Mouse (Mus musculus): ENCODE data around the gene Crybg2. TPM values are rescaled to one million over a fixed set of nuclear protein-coding genes. Genes with fewer than 3 reads are reported as not detected.

Crybg2 gene
- polyA plus RNA-seq, 1 experiment: 19.2 TPM

DNA sequence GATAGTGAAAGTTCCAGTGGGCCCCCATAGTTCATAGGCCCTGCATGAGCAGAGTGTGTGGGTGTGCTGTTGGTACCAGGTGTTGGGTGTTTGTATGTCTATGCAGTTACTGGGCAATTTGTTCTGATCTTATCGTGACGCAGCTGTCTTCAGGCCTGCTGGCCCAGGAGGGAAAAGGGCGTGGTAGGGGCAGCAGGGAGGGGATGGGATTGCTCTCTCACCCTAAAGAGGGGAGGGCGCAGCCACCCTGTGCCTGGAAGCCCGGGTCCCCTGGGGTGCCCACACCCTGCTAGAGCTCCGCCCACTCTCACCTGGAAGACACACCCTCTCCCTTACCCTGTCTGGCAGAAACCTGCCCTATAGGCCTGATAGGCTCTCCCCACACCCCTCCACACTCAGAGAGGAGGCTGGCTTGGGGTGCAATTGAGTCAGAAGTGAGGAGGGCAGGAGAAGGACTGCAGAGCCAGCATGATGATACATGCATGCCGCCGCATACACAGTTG lies 1.4 kb downstream of the Crybg2 start:
- no peaks in the 10 kb centered on the region for H3K9me3 ChIP-seq (replicated peaks; ENCODE audit: control insufficient read depth, insufficient read depth, low read length, poor library complexity, severe bottlenecking)
- TF ChIP-seq POLR2A (IDR thresholded peaks at IDR 0.05; ENCODE audit: insufficient read depth, low read length) (no peak), EP300 (IDR thresholded peaks at IDR 0.05; ENCODE audit: insufficient read depth, low read depth, low read length) (peak; percentile 78)
- no peak overlapping the region for H3K9ac ChIP-seq (ENCODE audit: low read depth, poor library complexity, severe bottlenecking)
- H3K27ac ChIP-seq (ENCODE audit: insufficient read depth, low read length): peak overlapping the region; percentile 52
- no peaks in the 10 kb centered on the region for H3K27me3 ChIP-seq (ENCODE audit: control insufficient read depth, insufficient read depth, low read length, poor library complexity, severe bottlenecking)
- H3K4me3 ChIP-seq (ENCODE audit: low read depth, low read length): peak overlapping the region; percentile 14
- H3K36me3 ChIP-seq (ENCODE audit: control insufficient read depth, insufficient read depth, low read length, poor library complexity, severe bottlenecking): no peaks in the 10 kb centered on the region
- peaks cover 13% of the 10 kb centered on the region for H3K4me1 ChIP-seq (ENCODE audit: control insufficient read depth, insufficient read depth, low read length)

DNA sequence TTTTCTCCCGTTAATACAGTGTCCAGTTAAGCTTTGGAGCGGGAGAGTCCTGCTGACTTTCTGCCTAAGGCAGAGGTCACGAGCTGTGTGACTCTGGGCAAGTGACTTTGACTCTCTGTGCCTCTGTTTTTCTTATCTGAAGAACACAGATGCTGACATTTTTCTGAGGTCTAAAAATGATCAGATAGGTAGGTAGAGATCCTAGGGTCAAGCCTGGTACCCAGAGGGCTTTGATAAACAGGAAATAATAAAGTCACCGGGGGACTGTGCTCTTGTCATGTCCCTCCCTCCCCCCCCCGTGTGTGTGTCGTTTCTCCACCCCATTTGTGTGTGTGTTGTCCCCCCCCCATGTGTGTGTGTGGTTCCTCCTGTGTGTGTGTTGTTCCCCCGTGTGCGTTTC lies 1.9 kb downstream of the Crybg2 start:
- Histone ChIP-seq H3K36me3 (ENCODE audit: control insufficient read depth, insufficient read depth, low read length, poor library complexity, severe bottlenecking) (no peaks in the 10 kb centered on the region), H3K4me1 (ENCODE audit: control insufficient read depth, insufficient read depth, low read length) (peaks cover 11% of the 10 kb centered on the region), H3K9ac (ENCODE audit: low read depth, poor library complexity, severe bottlenecking) (no peak overlapping the region), H3K9me3 (replicated peaks; ENCODE audit: control insufficient read depth, insufficient read depth, low read length, poor library complexity, severe bottlenecking) (no peaks in the 10 kb centered on the region), H3K27ac (ENCODE audit: insufficient read depth, low read length) (0 out of 2 replicates have a peak overlapping the region, but pooled peaks have one; percentile 11), H3K27me3 (ENCODE audit: control insufficient read depth, insufficient read depth, low read length, poor library complexity, severe bottlenecking) (no peaks in the 10 kb centered on the region), H3K4me3 (ENCODE audit: low read depth, low read length) (no peak overlapping the region)
- TF ChIP-seq EP300 (IDR thresholded peaks at IDR 0.05; ENCODE audit: insufficient read depth, low read depth, low read length) (no peak), CTCF (IDR thresholded peaks at IDR 0.05; ENCODE audit: low read depth, low read length) (no peak), POLR2A (IDR thresholded peaks at IDR 0.05; ENCODE audit: insufficient read depth, low read length) (no peak)

DNA sequence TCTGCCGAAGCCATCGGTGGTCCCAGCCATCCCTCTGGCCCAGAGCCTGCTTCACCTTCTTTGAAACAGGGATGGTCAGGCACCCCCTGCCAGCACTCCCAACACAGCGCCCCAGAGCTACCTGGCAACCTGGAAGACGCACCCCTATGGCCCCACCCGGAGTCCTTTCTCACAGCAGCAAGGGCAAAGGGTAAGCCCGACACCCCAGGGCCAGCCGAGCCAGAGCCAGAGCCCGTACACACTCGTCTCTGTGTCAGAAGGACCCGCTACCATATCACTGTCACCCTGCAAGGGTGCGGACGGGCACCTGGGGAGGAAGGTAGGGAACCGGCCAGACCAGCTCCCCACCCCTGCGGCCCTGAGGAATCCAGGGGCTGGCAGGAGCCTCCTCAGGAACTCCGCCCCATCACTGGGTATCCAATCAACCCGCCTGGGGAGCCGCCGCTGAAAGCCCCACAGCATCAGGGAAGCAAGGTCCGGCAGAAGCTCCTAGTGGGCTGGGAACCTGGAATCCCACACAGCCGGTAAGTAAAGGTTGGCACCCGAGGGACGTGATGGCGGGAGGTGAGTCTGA lies 4.9 kb downstream of the Crybg2 start:
- Histone ChIP-seq H3K9me3 (replicated peaks; ENCODE audit: control insufficient read depth, insufficient read depth, low read length, poor library complexity, severe bottlenecking) (no peaks in the 10 kb centered on the region), H3K4me1 (ENCODE audit: control insufficient read depth, insufficient read depth, low read length) (peaks cover 21% of the 10 kb centered on the region), H3K9ac (ENCODE audit: low read depth, poor library complexity, severe bottlenecking) (peak overlapping the region; percentile 19; the same call in 1 of the 2 replicates), H3K27ac (ENCODE audit: insufficient read depth, low read length) (no peak overlapping the region), H3K27me3 (ENCODE audit: control insufficient read depth, insufficient read depth, low read length, poor library complexity, severe bottlenecking) (no peaks in the 10 kb centered on the region), H3K4me3 (ENCODE audit: low read depth, low read length) (peak overlapping the region; percentile 40), H3K36me3 (ENCODE audit: control insufficient read depth, insufficient read depth, low read length, poor library complexity, severe bottlenecking) (no peaks in the 10 kb centered on the region)
- TF ChIP-seq CTCF (IDR thresholded peaks at IDR 0.05; ENCODE audit: low read depth, low read length) (no peak), POLR2A (IDR thresholded peaks at IDR 0.05; ENCODE audit: insufficient read depth, low read length) (no peak), EP300 (IDR thresholded peaks at IDR 0.05; ENCODE audit: insufficient read depth, low read depth, low read length) (no peak)

DNA sequence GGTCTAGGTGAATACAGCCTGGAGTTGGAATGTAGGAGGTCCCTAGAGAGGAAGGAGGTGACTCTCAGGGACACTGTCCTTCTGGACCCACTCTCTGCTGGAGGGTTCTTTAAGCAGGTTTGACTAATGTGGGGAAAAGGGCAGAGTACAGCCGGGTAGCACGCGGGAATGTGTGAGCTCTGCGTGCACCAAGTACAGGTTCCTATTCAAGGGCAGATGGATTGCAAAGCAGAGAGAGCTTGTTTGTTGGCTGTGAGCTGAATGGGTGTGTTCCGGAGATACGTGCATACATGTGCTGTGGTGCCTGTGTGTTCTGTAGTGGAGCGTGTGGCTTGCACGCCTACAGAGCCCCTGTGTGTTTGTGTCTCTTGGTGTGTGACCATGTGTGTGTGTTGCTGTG lies 6.8 kb downstream of the Crybg2 start:
- Histone ChIP-seq H3K4me3 (ENCODE audit: low read depth, low read length) (no peak overlapping the region), H3K36me3 (ENCODE audit: control insufficient read depth, insufficient read depth, low read length, poor library complexity, severe bottlenecking) (no peaks in the 10 kb centered on the region), H3K4me1 (ENCODE audit: control insufficient read depth, insufficient read depth, low read length) (peaks cover 18% of the 10 kb centered on the region), H3K9me3 (replicated peaks; ENCODE audit: control insufficient read depth, insufficient read depth, low read length, poor library complexity, severe bottlenecking) (no peaks in the 10 kb centered on the region), H3K9ac (ENCODE audit: low read depth, poor library complexity, severe bottlenecking) (no peak overlapping the region), H3K27me3 (ENCODE audit: control insufficient read depth, insufficient read depth, low read length, poor library complexity, severe bottlenecking) (no peaks in the 10 kb centered on the region), H3K27ac (ENCODE audit: insufficient read depth, low read length) (no peak overlapping the region)
- TF ChIP-seq EP300 (IDR thresholded peaks at IDR 0.05; ENCODE audit: insufficient read depth, low read depth, low read length) (no peak), POLR2A (IDR thresholded peaks at IDR 0.05; ENCODE audit: insufficient read depth, low read length) (no peak), CTCF (IDR thresholded peaks at IDR 0.05; ENCODE audit: low read depth, low read length) (no peak)

DNA sequence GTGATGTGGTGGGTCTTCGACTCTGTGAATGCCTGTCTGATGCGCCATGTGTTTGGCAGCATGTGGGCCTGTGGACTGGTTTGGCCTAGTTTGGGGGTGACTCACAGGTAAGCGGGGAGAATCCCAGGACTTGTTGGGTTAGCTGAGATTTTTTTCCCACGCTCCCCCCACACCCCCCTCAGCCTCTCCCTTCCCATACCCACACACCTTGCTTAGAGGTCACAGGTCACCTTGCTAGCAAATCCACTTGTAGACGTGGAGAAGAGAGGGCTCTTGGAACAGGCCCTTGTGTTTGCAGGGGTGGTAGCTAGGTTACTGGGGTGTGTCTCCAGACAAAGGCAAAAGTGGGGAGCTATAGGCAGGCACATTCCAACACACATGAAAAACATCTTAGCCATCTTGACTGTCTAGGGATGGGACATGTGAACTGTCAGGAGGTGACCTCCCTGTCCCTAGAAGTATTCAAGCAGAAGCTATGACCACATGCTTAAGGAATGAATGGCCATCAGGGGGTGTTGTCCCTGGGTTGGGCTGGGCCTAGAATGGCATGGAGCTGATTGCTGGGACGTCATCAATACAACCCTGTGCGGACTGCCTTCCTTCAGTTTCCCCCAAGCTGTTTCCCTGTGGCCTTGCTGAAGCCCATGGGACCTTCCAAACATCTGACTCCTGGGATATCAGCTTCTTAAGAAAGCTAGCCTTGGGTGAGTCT lies 7.4 kb downstream of the Crybg2 start:
- Histone ChIP-seq H3K9me3 (replicated peaks; ENCODE audit: control insufficient read depth, insufficient read depth, low read length, poor library complexity, severe bottlenecking) (no peaks in the 10 kb centered on the region), H3K27ac (ENCODE audit: insufficient read depth, low read length) (no peak overlapping the region)
- TF ChIP-seq POLR2A (IDR thresholded peaks at IDR 0.05; ENCODE audit: insufficient read depth, low read length) (no peak), EP300 (IDR thresholded peaks at IDR 0.05; ENCODE audit: insufficient read depth, low read depth, low read length) (no peak)

More for the DNA sequence above, 7.4 kb downstream of the Crybg2 start:
- peaks cover 14% of the 10 kb centered on the region for H3K4me1 ChIP-seq (ENCODE audit: control insufficient read depth, insufficient read depth, low read length)
- H3K27me3 ChIP-seq (ENCODE audit: control insufficient read depth, insufficient read depth, low read length, poor library complexity, severe bottlenecking): no peaks in the 10 kb centered on the region
- H3K9ac ChIP-seq (ENCODE audit: low read depth, poor library complexity, severe bottlenecking): no peak overlapping the region
- H3K36me3 ChIP-seq (ENCODE audit: control insufficient read depth, insufficient read depth, low read length, poor library complexity, severe bottlenecking): no peaks in the 10 kb centered on the region
- no peak overlapping the region for H3K4me3 ChIP-seq (ENCODE audit: low read depth, low read length)

All from ES-Bruce4 (cell line).